Mouse (Mus musculus): ENCODE measurements at regions not wholly inside any gene's neighbourhood (a gene's known extent, or its start where the extent isn't known, plus 50 kb on each side); places are given as distances from the start of the nearest gene placed in this dataset.

GRCm38 (mm10) chr4:53970461-53970860 is 144.6 kb downstream of the Tmem38b start:
- H3K36me3 ChIP-seq (replicated peaks) = no peaks in the 10 kb centered on the region
- H3K4me2 ChIP-seq = no peak overlapping the region
- no peaks in the 10 kb centered on the region for H3K4me1 ChIP-seq
- H3K4me3 ChIP-seq = no peak overlapping the region
- ATAC-seq (replicated peaks) = no peak
- H3K9me3 ChIP-seq = no peaks in the 10 kb centered on the region; the same call in 1 of the 2 replicates
- no peak overlapping the region for H3K27ac ChIP-seq
- no peaks in the 10 kb centered on the region for H3K27me3 ChIP-seq (replicated peaks)
- H3K9ac ChIP-seq = no peak overlapping the region

GRCm38 (mm10) chr4:53970960-53971359 is 145.1 kb downstream of the Tmem38b start:
- 91% methylated on average over 2 of the region's 2 CpGs for WGBS
- no peak for ATAC-seq (replicated peaks)
- H3K27me3 ChIP-seq (replicated peaks) = no peaks in the 10 kb centered on the region

GRCm38 (mm10) chr4:53976036-53976638 is 150.3 kb downstream of the Tmem38b start:
- H3K27ac ChIP-seq = no peak overlapping the region
- no peaks in the 10 kb centered on the region for H3K36me3 ChIP-seq (replicated peaks)
- no peak overlapping the region for H3K9ac ChIP-seq
- no peak for ATAC-seq (replicated peaks)
- H3K4me2 ChIP-seq = no peak overlapping the region
- WGBS = 76% methylated on average over 12 of the region's 12 CpGs
- H3K4me3 ChIP-seq = no peak overlapping the region
- no peaks in the 10 kb centered on the region for H3K27me3 ChIP-seq (replicated peaks)
- H3K4me1 ChIP-seq = no peaks in the 10 kb centered on the region
- no peaks in the 10 kb centered on the region for H3K9me3 ChIP-seq

More at GRCm38 (mm10) chr4:53970960-53971359, 145.1 kb downstream of the Tmem38b start:
- Histone ChIP-seq H3K9ac (no peak overlapping the region), H3K4me2 (no peak overlapping the region), H3K36me3 (replicated peaks) (no peaks in the 10 kb centered on the region), H3K4me3 (no peak overlapping the region), H3K9me3 (no peaks in the 10 kb centered on the region; the same call in 1 of the 2 replicates), H3K27ac (no peak overlapping the region), H3K4me1 (no peaks in the 10 kb centered on the region)

GRCm38 (mm10) chr4:53986519-53987301 is 160.9 kb downstream of the Tmem38b start:
- H3K27me3 ChIP-seq (replicated peaks) = no peaks in the 10 kb centered on the region
- H3K36me3 ChIP-seq (replicated peaks) = no peaks in the 10 kb centered on the region
- no peaks in the 10 kb centered on the region for H3K9me3 ChIP-seq
- no peak overlapping the region for H3K4me3 ChIP-seq
- no peaks in the 10 kb centered on the region for H3K4me1 ChIP-seq
- no peak for ATAC-seq (replicated peaks)
- no peak overlapping the region for H3K4me2 ChIP-seq
- H3K9ac ChIP-seq = no peak overlapping the region
- 91% methylated on average over 8 of the region's 8 CpGs for WGBS
- H3K27ac ChIP-seq = no peak overlapping the region

GRCm38 (mm10) chr4:53987536-53987935 is 161.7 kb downstream of the Tmem38b start:
- Histone ChIP-seq H3K27me3 (replicated peaks) (no peaks in the 10 kb centered on the region), H3K9me3 (no peaks in the 10 kb centered on the region), H3K27ac (no peak overlapping the region), H3K4me1 (no peaks in the 10 kb centered on the region), H3K36me3 (replicated peaks) (no peaks in the 10 kb centered on the region), H3K4me2 (no peak overlapping the region), H3K9ac (no peak overlapping the region), H3K4me3 (no peak overlapping the region)
- 80% methylated on average over 11 of the region's 11 CpGs for WGBS
- no peak for ATAC-seq (replicated peaks)

- Histone ChIP-seq H3K4me2 (peak overlapping the region; percentile 14), H3K9me3 (no peaks in the 10 kb centered on the region), H3K4me1 (peaks cover 17% of the 10 kb centered on the region), H3K4me3 (no peak overlapping the region), H3K9ac (no peak overlapping the region), H3K27ac (peak overlapping the region; percentile 76), H3K27me3 (replicated peaks) (no peaks in the 10 kb centered on the region), H3K36me3 (replicated peaks) (no peaks in the 10 kb centered on the region)
- peak; percentile 85 for ATAC-seq (replicated peaks)
- 6% methylated on average over 12 of the region's 12 CpGs for WGBS
These were observed 195.4 kb downstream of the Tmem38b start for GRCm38 (mm10) chr4:54021069-54021829.

GRCm38 (mm10) chr4:54021861-54022385 is 196.1 kb downstream of the Tmem38b start:
- H3K4me3 ChIP-seq = no peak overlapping the region
- H3K27me3 ChIP-seq (replicated peaks) = no peaks in the 10 kb centered on the region
- H3K9ac ChIP-seq = no peak overlapping the region
- H3K9me3 ChIP-seq = no peaks in the 10 kb centered on the region
- H3K36me3 ChIP-seq (replicated peaks) = no peaks in the 10 kb centered on the region
- peak overlapping the region; percentile 14 for H3K4me2 ChIP-seq
- WGBS = 12% methylated on average over 6 of the region's 6 CpGs
- H3K4me1 ChIP-seq = peaks cover 17% of the 10 kb centered on the region
- ATAC-seq (replicated peaks) = peak; percentile 83
- H3K27ac ChIP-seq = peak overlapping the region; percentile 76

GRCm38 (mm10) chr4:54026919-54027318 is 201.1 kb downstream of the Tmem38b start:
- no peak for ATAC-seq (replicated peaks)
- no peaks in the 10 kb centered on the region for H3K27me3 ChIP-seq (replicated peaks)
- H3K27ac ChIP-seq = no peak overlapping the region
- no peaks in the 10 kb centered on the region for H3K9me3 ChIP-seq
- H3K9ac ChIP-seq = no peak overlapping the region
- no peak overlapping the region for H3K4me3 ChIP-seq
- no peak overlapping the region for H3K4me2 ChIP-seq
- H3K36me3 ChIP-seq (replicated peaks) = no peaks in the 10 kb centered on the region
- H3K4me1 ChIP-seq = peaks cover 42% of the 10 kb centered on the region
- 71% methylated on average over 3 of the region's 3 CpGs for WGBS

- Histone ChIP-seq H3K9me3 (no peaks in the 10 kb centered on the region), H3K36me3 (replicated peaks) (no peaks in the 10 kb centered on the region), H3K9ac (no peak overlapping the region), H3K4me3 (no peak overlapping the region), H3K27me3 (replicated peaks) (no peaks in the 10 kb centered on the region), H3K4me1 (peaks cover 42% of the 10 kb centered on the region), H3K4me2 (no peak overlapping the region), H3K27ac (peak overlapping the region; percentile 52)
- ATAC-seq (replicated peaks) = no peak
- 9% methylated on average over 5 of the region's 5 CpGs for WGBS
These were observed 201.9 kb downstream of the Tmem38b start for GRCm38 (mm10) chr4:54027565-54028237.

- whole genome bisulfite sequencing = 22% methylated on average over 14 of the region's 14 CpGs
- peaks cover 9% of the 10 kb centered on the region; the same call in 1 of the 2 replicates for H3K4me1 ChIP-seq
- H3K27ac ChIP-seq = peak overlapping the region; percentile 57
- H3K9me3 ChIP-seq = no peaks in the 10 kb centered on the region
- H3K9ac ChIP-seq = no peak overlapping the region
- H3K27me3 ChIP-seq (replicated peaks) = no peaks in the 10 kb centered on the region
- peak; percentile 75 for ATAC-seq (replicated peaks)
- H3K4me2 ChIP-seq = peak overlapping the region; percentile 29
- H3K4me3 ChIP-seq = no peak overlapping the region
- H3K36me3 ChIP-seq (replicated peaks) = no peaks in the 10 kb centered on the region
These were observed 219.6 kb downstream of the Tmem38b start for GRCm38 (mm10) chr4:54045258-54046029.

- no peak overlapping the region for H3K27ac ChIP-seq
- H3K27me3 ChIP-seq (replicated peaks) = no peaks in the 10 kb centered on the region
- no peak overlapping the region for H3K9ac ChIP-seq
- H3K4me3 ChIP-seq = no peak overlapping the region
- no peaks in the 10 kb centered on the region for H3K4me1 ChIP-seq
- H3K9me3 ChIP-seq = no peaks in the 10 kb centered on the region
- 91% methylated on average over 4 of the region's 4 CpGs for WGBS
- no peak for ATAC-seq (replicated peaks)
- no peak overlapping the region for H3K4me2 ChIP-seq
- H3K36me3 ChIP-seq (replicated peaks) = no peaks in the 10 kb centered on the region
These were observed 238.5 kb downstream of the Tmem38b start for GRCm38 (mm10) chr4:54064331-54064730.

All from midbrain, embryonic 15.5 days (tissue).